Mouse (Mus musculus): ENCODE measurements around the gene Fkbp1b. TPM values are rescaled to one million over a fixed set of nuclear protein-coding genes. Genes with fewer than 3 reads are reported as not detected.
"Not testable (repeated sequence)": the region's sequence is repeated elsewhere in the genome, so short reads cannot be mapped to it uniquely, and the experiment has no call there.

Gene Fkbp1b
- total RNA-seq, 1 experiment from 2014 or later = 4.0 TPM

DNA sequence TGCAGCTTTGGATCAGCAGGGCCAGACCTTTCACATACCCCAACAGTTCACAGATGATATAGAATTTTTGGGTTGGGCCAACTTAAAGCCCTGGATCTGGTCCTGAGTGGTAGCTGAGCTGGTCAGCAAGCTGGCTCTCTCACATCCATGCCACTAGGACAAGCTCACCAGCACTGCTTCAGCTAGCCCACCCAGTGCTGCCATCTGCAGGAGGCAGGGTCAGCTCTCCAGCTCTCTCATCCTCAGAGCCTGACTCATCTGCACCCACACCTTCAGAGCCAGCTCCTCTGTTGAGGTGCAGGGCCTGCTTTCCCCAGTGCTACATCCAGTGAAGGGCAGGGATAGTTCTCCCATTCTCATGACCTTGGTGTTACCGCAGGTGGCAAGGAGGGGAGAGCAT lies 47.7 kb downstream of the Fkbp1b start:
- ATAC-seq (replicated peaks in 1 of 2; ENCODE audit: insufficient read depth in 1 of 2, low FRiP score in 2 of 2, low TSS enrichment in 1 of 2, low read depth in 1 of 2, poor library complexity in 2 of 2, severe bottlenecking in 2 of 2) = no peak

DNA sequence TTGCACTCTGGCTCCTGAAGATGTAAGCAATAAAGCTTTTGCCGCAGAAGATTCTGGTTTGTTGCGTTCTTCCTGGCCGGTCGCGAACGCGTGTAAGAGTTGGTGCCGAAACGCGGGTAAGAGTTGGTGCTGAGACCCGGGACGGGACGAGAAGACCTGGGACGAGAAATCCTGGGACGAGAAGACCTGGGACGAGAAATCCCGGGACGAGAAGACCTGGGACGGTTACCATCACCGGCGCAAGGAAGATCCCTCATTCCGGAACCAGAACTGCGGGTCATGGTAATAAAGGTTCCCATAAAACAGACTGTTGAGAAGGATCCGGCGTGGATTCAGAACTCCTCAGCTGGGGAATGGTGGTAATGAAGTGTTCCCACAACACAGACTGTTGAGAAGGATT lies 53.3 kb downstream of the Fkbp1b start:
- not testable (repeated sequence) for ATAC-seq (replicated peaks in 1 of 2; ENCODE audit: insufficient read depth in 1 of 2, low FRiP score in 2 of 2, low TSS enrichment in 1 of 2, low read depth in 1 of 2, poor library complexity in 2 of 2, severe bottlenecking in 2 of 2)

DNA sequence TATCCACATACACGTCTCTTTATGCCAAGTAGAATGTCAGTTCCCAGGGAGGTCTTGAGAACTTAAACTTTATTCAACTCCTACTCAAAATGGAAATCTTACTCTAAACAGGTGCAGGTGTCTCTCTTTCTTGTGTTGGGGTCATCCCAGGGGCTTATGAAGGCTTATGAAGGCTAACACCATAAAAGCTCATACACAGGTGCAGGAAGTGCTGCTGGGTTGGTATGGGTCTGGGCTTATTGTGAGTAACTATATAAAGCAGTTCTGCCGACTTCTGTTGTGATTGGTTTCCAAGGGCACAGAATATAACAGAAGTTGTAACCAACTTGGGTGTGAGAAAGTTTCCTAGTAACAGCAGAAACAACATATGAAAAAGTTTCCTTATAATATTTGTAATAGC lies 56.9 kb downstream of the Fkbp1b start:
- ATAC-seq (replicated peaks in 1 of 2; ENCODE audit: insufficient read depth in 1 of 2, low FRiP score in 2 of 2, low TSS enrichment in 1 of 2, low read depth in 1 of 2, poor library complexity in 2 of 2, severe bottlenecking in 2 of 2) = no peak

DNA sequence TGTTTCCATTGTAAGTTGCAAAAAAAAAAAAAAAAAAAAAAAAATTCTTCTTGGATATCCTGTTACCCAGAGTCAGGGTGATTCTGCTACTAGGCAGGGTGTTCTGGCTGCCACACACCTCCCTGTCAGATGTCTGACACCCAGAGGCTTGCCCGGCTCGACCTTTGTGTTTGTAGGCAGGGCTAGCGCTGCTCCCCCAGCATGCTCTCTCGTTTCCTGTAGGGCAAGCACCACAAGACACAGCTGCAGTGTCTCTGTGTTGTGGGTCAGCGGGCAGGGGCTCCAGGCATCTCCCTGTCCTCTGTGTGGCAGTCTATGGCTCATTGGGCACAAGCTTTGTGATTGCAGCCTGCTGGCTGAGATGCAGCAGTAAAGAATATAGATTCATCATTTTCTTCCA lies 57.8 kb downstream of the Fkbp1b start:
- ATAC-seq (replicated peaks in 1 of 2; ENCODE audit: insufficient read depth in 1 of 2, low FRiP score in 2 of 2, low TSS enrichment in 1 of 2, low read depth in 1 of 2, poor library complexity in 2 of 2, severe bottlenecking in 2 of 2) = no peak

Other genes starting within 250 kb of the Fkbp1b start
- 160 and 179 TPM in 2 replicates for gene Itsn2, start 249.0 kb downstream of the Fkbp1b start, total RNA-seq (2017)
- gene Gm3625, start 248.7 kb downstream of the Fkbp1b start, total RNA-seq (2017) = not detected in 2 replicates
- not detected in 2 replicates for gene Fam228a, start 103.2 kb downstream of the Fkbp1b start, total RNA-seq (2017)
- 1.5 and 3.5 TPM in 2 replicates for gene Pfn4, start 72.6 kb downstream of the Fkbp1b start, total RNA-seq (2017)
- 0.79 and 3.5 TPM in 2 replicates for gene Fam228b, start 72.3 kb downstream of the Fkbp1b start, total RNA-seq (2017)
- gene Sf3b6, start 24.0 kb downstream of the Fkbp1b start, total RNA-seq (2017) = 145 and 178 TPM in 2 replicates
- gene Wdcp, start 1.7 kb upstream of the Fkbp1b start, total RNA-seq (2017) = 10.7 and 16.7 TPM in 2 replicates
- 7.1 and 22.7 TPM in 2 replicates for gene Mfsd2b, start 32.8 kb upstream of the Fkbp1b start, total RNA-seq (2017)
- gene Ubxn2a, start 66.1 kb upstream of the Fkbp1b start, total RNA-seq (2017) = 55.7 and 61.0 TPM in 2 replicates
- gene Atad2b, start 75.8 kb upstream of the Fkbp1b start, total RNA-seq (2017) = 40.0 and 48.1 TPM in 2 replicates

Data from hematopoietic stem cell, adult 5-6 weeks (primary cell).